Mouse (Mus musculus) embryo, embryonic 9.5 days (tissue): ENCODE measurements around the gene Ddx27.

Experiments
- DNase-seq: peaks from one replicate; pipeline ENCODE4 v3.0.0-alpha.2; 2017; ENCODE audit errors: extremely low spot score

Ddx27 gene

DNA sequence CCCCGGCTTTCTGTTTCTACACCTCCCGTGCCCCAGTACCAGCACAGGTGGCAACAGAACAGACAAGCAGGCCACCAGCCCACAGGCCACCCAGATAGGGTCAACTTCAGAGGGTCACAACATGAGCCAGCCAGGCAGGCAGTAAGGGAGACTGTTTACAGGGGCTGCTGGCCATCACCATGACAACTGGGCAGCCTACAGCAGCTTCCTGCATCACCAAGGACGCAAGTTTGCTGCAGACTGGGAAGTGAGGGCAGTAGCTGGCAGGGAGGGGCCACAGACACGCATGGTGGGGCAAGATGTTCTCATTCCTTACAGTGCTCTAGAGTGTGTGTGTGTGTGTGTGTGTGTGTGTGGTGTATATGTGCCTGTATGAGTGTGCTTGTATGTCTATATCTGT, 66.6 kb downstream of the Ddx27 start:
- DNase-seq, result peak; percentile 47
